In genomic region chr1:153133865-153134781, GRCm38 (mm10) we compare ENCODE assay signal across 8 mouse cellular contexts. TPM values are rescaled to one million over a fixed set of nuclear protein-coding genes. Genes with fewer than 3 reads are reported as not detected.
DNase-seq lines count a peak whose midpoint lies in the region; ATAC-seq lines count a peak whose summit lies in the region.

No protein-coding gene starts in this region.

- peak; percentile 9 to 20 for DNase-seq in layer of hippocampus, postnatal 10 days (ENCODE audit: low spot score in 2 of 2)
- no peak for DNase-seq in layer of hippocampus, postnatal 25 days (ENCODE audit: extremely low spot score in 1 of 2, low spot score in 1 of 2)
- DNase-seq in gastrocnemius, adult 8-10 months (ENCODE audit: low spot score in 2 of 2) = peak; percentile 32 to 38
- peak; percentile 36 for DNase-seq in hindbrain, embryonic 14.5 days (ENCODE audit: low spot score)
- no peak for DNase-seq in thymus, postnatal 10 days (ENCODE audit: low spot score in 2 of 2)
- DNase-seq in left cerebral cortex, adult 9 months (ENCODE audit: low spot score in 2 of 2) = no peak

- WGBS in hindbrain, embryonic 14.5 days = 17% methylated on average over 9 of the region's 9 CpGs
- WGBS in midbrain, embryonic 16.5 days = 12% methylated on average over 9 of the region's 9 CpGs

- no peaks in the 10 kb centered on the region for H3K27me3 ChIP-seq in hindbrain, embryonic 14.5 days (ENCODE audit: control insufficient read depth, insufficient read depth, low read length)
- H3K27me3 ChIP-seq in midbrain, embryonic 16.5 days (ENCODE audit: control insufficient read depth, insufficient read depth, low read depth, low read length) = no peaks in the 10 kb centered on the region

- H3K4me2 ChIP-seq in hindbrain, embryonic 14.5 days (replicated peaks) = no peak overlapping the region
- no peak overlapping the region for H3K4me2 ChIP-seq in midbrain, embryonic 16.5 days (ENCODE audit: low read length)

- H3K9me3 ChIP-seq in hindbrain, embryonic 14.5 days (ENCODE audit: control insufficient read depth, low read length) = no peaks in the 10 kb centered on the region
- H3K9me3 ChIP-seq in midbrain, embryonic 16.5 days (replicated peaks; ENCODE audit: control insufficient read depth, low read length, poor library complexity, severe bottlenecking) = no peaks in the 10 kb centered on the region

- peak overlapping the region; percentile 51 for H3K27ac ChIP-seq in hindbrain, embryonic 14.5 days
- no peak overlapping the region for H3K27ac ChIP-seq in midbrain, embryonic 16.5 days (ENCODE audit: low read length)

- peak; percentile 59; the same call in 1 of the 2 replicates for ATAC-seq in hindbrain, embryonic 14.5 days (ENCODE audit: low FRiP score)
- ATAC-seq in midbrain, embryonic 16.5 days = peak; percentile 58; the same call in 1 of the 2 replicates
- no peak for ATAC-seq in monocyte, adult 5-6 weeks (replicated peaks; ENCODE audit: insufficient number of reproducible peaks, low FRiP score, low TSS enrichment, poor library complexity, severe bottlenecking)

- H3K4me1 ChIP-seq in hindbrain, embryonic 14.5 days (replicated peaks; ENCODE audit: control insufficient read depth, insufficient read depth, low read length) = no peaks in the 10 kb centered on the region
- H3K4me1 ChIP-seq in midbrain, embryonic 16.5 days (ENCODE audit: control insufficient read depth, insufficient read depth, low read length) = no peaks in the 10 kb centered on the region

- H3K9ac ChIP-seq in hindbrain, embryonic 14.5 days = no peak overlapping the region
- no peak overlapping the region for H3K9ac ChIP-seq in midbrain, embryonic 16.5 days (ENCODE audit: low read depth, low read length)

- no peak overlapping the region for H3K4me3 ChIP-seq in hindbrain, embryonic 14.5 days (replicated peaks; ENCODE audit: low read length)
- no peak overlapping the region for H3K4me3 ChIP-seq in midbrain, embryonic 16.5 days (ENCODE audit: low read depth, low read length)

- no peaks in the 10 kb centered on the region for H3K36me3 ChIP-seq in hindbrain, embryonic 14.5 days (replicated peaks; ENCODE audit: control insufficient read depth, insufficient read depth)
- H3K36me3 ChIP-seq in midbrain, embryonic 16.5 days (ENCODE audit: control insufficient read depth, insufficient read depth, low read length) = no peaks in the 10 kb centered on the region

RNA-seq across cellular contexts. Expression of gene Lamc2, which starts 52.1 kb away (rescaled TPM):
- 1 to 10 TPM; 1.9 to 2.7 TPM for total RNA-seq in layer of hippocampus, postnatal 10 days (2021)
- total RNA-seq in layer of hippocampus, postnatal 25 days (2021) = 1 to 10 TPM in 1 of 2 experiments, under 1 TPM in 1; 0.96 to 2.3 TPM
- total RNA-seq in gastrocnemius, adult 8-10 months (2022) = 1 to 10 TPM; 1.8 to 4.9 (median 3.0) TPM
- 1.8 and 2.0 TPM in 2 replicates for polyA plus RNA-seq in hindbrain, embryonic 14.5 days (2014; fragmentation: Nextera tagmentation; extraction: Ambion mirVana)
- polyA plus RNA-seq in midbrain, embryonic 16.5 days (2015; fragmentation: Nextera tagmentation; extraction: Ambion mirVana) = 2.4 and 2.9 TPM in 2 replicates
- not detected in 3 replicates for total RNA-seq in monocyte, adult 5-6 weeks (2017)

Comparison
In these comparisons a context has a peak if more than half of its experiments do, and no peak if none do; other contexts are left out.
1. DNase-seq: peak in layer of hippocampus, postnatal 10 days (2 of 2), gastrocnemius, adult 8-10 months (2 of 2) and hindbrain, embryonic 14.5 days (single experiment); none in layer of hippocampus, postnatal 25 days (0 of 2), thymus, postnatal 10 days (0 of 2) and left cerebral cortex, adult 9 months (0 of 2).